Mouse (Mus musculus): ENCODE results near the gene Gsx2.

The Gsx2 gene

GRCm38 (mm10) chr5:75075383-75075941, at the start of gene Gsx2:
Gene Gsx2, plus strand, starts transcription at chr5:75075601.
- ATAC-seq (ENCODE audit: insufficient number of reproducible peaks, low FRiP score, low TSS enrichment) = no peak

GRCm38 (mm10) chr5:75035475-75035874, 39.9 kb upstream of the Gsx2 start:
- ATAC-seq (ENCODE audit: insufficient number of reproducible peaks, low FRiP score, low TSS enrichment) = no peak

GRCm38 (mm10) chr5:75039307-75039706, 36.1 kb upstream of the Gsx2 start:
- ATAC-seq (ENCODE audit: insufficient number of reproducible peaks, low FRiP score, low TSS enrichment) = no peak

GRCm38 (mm10) chr5:75043011-75043445, 32.4 kb upstream of the Gsx2 start:
- ATAC-seq (ENCODE audit: insufficient number of reproducible peaks, low FRiP score, low TSS enrichment) = no peak

- ATAC-seq (ENCODE audit: insufficient number of reproducible peaks, low FRiP score, low TSS enrichment) = peak; percentile 28
Measured at GRCm38 (mm10) chr5:75043621-75044301, 31.6 kb upstream of the Gsx2 start.

- ATAC-seq (ENCODE audit: insufficient number of reproducible peaks, low FRiP score, low TSS enrichment) = peak; percentile 87
Measured at GRCm38 (mm10) chr5:75044310-75044904, 31.0 kb upstream of the Gsx2 start, which contains the start of gene Chic2. Gene Chic2, minus strand, starts transcription at chr5:75044774.

GRCm38 (mm10) chr5:75045371-75045770, 30.0 kb upstream of the Gsx2 start:
- ATAC-seq (ENCODE audit: insufficient number of reproducible peaks, low FRiP score, low TSS enrichment) = no peak

- ATAC-seq (ENCODE audit: insufficient number of reproducible peaks, low FRiP score, low TSS enrichment) = no peak
Measured at GRCm38 (mm10) chr5:75046681-75047321, 28.6 kb upstream of the Gsx2 start.

- ATAC-seq (ENCODE audit: insufficient number of reproducible peaks, low FRiP score, low TSS enrichment) = no peak
Measured at GRCm38 (mm10) chr5:75051109-75051508, 24.3 kb upstream of the Gsx2 start.

GRCm38 (mm10) chr5:75063177-75063576, 12.2 kb upstream of the Gsx2 start:
- no peak for ATAC-seq (ENCODE audit: insufficient number of reproducible peaks, low FRiP score, low TSS enrichment)

GRCm38 (mm10) chr5:75066715-75067114, 8.7 kb upstream of the Gsx2 start:
- no peak for ATAC-seq (ENCODE audit: insufficient number of reproducible peaks, low FRiP score, low TSS enrichment)

GRCm38 (mm10) chr5:75067125-75067756, 8.2 kb upstream of the Gsx2 start:
- no peak for ATAC-seq (ENCODE audit: insufficient number of reproducible peaks, low FRiP score, low TSS enrichment)

GRCm38 (mm10) chr5:75070132-75070531, 5.3 kb upstream of the Gsx2 start:
- no peak for ATAC-seq (ENCODE audit: insufficient number of reproducible peaks, low FRiP score, low TSS enrichment)

- no peak for ATAC-seq (ENCODE audit: insufficient number of reproducible peaks, low FRiP score, low TSS enrichment)
Measured at GRCm38 (mm10) chr5:75070656-75071375, 4.6 kb upstream of the Gsx2 start.

GRCm38 (mm10) chr5:75071951-75072350, 3.5 kb upstream of the Gsx2 start:
- ATAC-seq (ENCODE audit: insufficient number of reproducible peaks, low FRiP score, low TSS enrichment) = no peak

GRCm38 (mm10) chr5:75072532-75072931, 2.9 kb upstream of the Gsx2 start:
- ATAC-seq (ENCODE audit: insufficient number of reproducible peaks, low FRiP score, low TSS enrichment) = no peak

GRCm38 (mm10) chr5:75073167-75073566, 2.2 kb upstream of the Gsx2 start:
- no peak for ATAC-seq (ENCODE audit: insufficient number of reproducible peaks, low FRiP score, low TSS enrichment)

GRCm38 (mm10) chr5:75073684-75074083, 1.7 kb upstream of the Gsx2 start:
- ATAC-seq (ENCODE audit: insufficient number of reproducible peaks, low FRiP score, low TSS enrichment) = no peak

GRCm38 (mm10) chr5:75074132-75074531, 1.3 kb upstream of the Gsx2 start:
- no peak for ATAC-seq (ENCODE audit: insufficient number of reproducible peaks, low FRiP score, low TSS enrichment)
